Mouse (Mus musculus) kidney, adult 10 weeks (tissue): ENCODE results near the gene Them7. TPM values are rescaled to one million over a fixed set of nuclear protein-coding genes. Genes with fewer than 3 reads are reported as not detected.

Experiments used
- polyA plus RNA-seq: library from polyadenylated mRNA; stranded (reverse); fragments of 350-450 nt; fragmentation: Illumina TruSeq; extraction: RNeasy Lipid Tissue Mini Kit (QIAGEN cat#74804); gene quantifications from one replicate; pipeline ENCODE4 v1.2.3, GENCODE M21; 2014; ENCODE audit warnings: low read depth, low replicate concordance

Them7 gene
- 123 TPM for polyA plus RNA-seq

GRCm38 (mm10) chr2:105224134-105224986, at the start of gene Them7:
TSS of gene Them7 (plus strand) at chr2:105224320.

GRCm38 (mm10) chr2:105399085-105399891, 175.2 kb downstream of the Them7 start, which contains the start of gene Rcn1:
TSS of gene Rcn1 (minus strand) at chr2:105399319.

Other genes starting within 250 kb of the Them7 start
- gene Eif3m, start 207.2 kb upstream of the Them7 start, polyA plus RNA-seq: 431 TPM
- not detected for gene Gm11060, start 132.3 kb upstream of the Them7 start, polyA plus RNA-seq
- 19.9 TPM for gene Wt1, start 97.8 kb upstream of the Them7 start, polyA plus RNA-seq
- 20.7 TPM for gene Rcn1, start 175.0 kb downstream of the Them7 start, polyA plus RNA-seq